Mouse (Mus musculus) E14TG2a.4 (cell line): ENCODE data around the gene Tmem19.

Experiments
- CTCF ChIP-seq: conservative IDR thresholded peaks from 2 replicates; pipeline ENCODE4 v1.5.1; 2014; ENCODE audit warnings: low read length
- NANOG ChIP-seq: IDR thresholded peaks from 2 replicates; pipeline ENCODE4 v1.6.1; 2014; ENCODE audit warnings: borderline replicate concordance, low read length, mixed read lengths
- POU5F1 ChIP-seq: IDR thresholded peaks from 2 replicates; pipeline ENCODE4 v1.6.1; 2014; ENCODE audit warnings: low read length, borderline replicate concordance

DNA sequence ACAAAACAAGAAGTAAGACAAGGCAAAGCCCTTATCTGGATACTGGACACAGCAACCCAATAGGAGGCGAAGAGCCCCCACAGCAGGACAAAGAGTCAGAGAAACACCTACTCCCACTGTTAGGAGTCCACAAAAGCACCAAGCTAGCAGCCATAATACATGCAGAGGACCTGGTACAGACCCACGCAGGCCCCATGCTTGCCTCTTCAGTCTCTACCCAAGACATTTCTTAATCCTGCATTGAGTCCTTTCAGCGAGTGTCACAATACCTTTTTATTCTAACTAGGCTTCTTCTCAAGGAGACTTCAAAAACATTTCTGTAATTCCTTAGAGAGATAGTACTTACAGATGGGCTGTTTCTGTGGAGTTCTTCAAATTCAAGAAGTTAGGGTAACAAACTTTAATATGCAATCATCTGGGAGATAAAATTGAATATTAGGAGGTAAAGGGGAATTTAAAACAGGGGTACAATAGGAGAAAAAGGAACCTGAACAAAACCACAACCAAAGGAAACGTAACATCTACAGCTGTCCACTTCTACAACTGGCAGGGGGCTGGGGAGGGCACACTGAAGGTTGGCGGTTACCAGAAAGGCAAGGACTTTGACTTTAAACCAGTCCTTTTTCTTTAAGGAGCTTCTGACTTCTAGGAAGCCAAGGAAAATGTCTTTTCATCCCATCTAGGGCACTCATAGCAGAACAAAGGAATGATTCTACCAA is 40.8 kb downstream of the Tmem19 start:
- TF ChIP-seq CTCF (no peak), POU5F1 (no peak), NANOG (no peak)
